Mouse (Mus musculus) neutrophil, adult 5-6 weeks (primary cell): ENCODE measurements around the gene Vmn1r171. TPM values are rescaled to one million over a fixed set of nuclear protein-coding genes. Genes with fewer than 3 reads are reported as not detected.
"Not testable (repeated sequence)": the region's sequence is repeated elsewhere in the genome, so short reads cannot be mapped to it uniquely, and the experiment has no call there.

Source experiments
- ATAC-seq: fragments of 151-379, 151-347 bp; 2 replicates; pipeline ENCODE4 v1.8.0; 2017; ENCODE audit warnings: mild to moderate bottlenecking, moderate TSS enrichment; ENCODE audit not compliant: insufficient number of reproducible peaks, poor library complexity, low FRiP score, severe bottlenecking; ENCODE audit errors: extremely low read depth
- total RNA-seq: library from RNA; stranded (forward); fragments of 200-1000 nt; gene quantifications from 2 replicates; pipeline ENCODE4 v1.2.3, GENCODE M21; 2017

Vmn1r171 gene
- total RNA-seq = 0.12 TPM in 1 of 2 replicates, not detected in the other

DNA sequence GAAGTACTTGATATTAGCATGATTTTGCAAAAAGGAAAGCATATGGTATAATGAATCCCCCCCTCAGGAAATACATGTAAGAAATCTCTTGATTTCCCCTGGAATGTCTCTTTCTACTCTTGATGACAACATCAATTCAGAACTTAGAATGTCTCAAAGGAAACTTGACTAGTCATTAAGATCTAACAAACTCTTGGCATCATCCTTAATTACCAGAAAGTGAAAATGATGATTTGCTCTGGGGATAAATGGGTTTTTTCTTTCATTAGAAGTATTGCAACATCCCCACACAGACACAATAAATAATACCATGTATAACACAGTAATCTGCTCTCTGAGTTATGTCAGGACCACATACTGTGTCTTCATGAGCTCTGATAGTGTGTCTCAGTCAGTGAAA, at the start of gene Vmn1r171:
Gene Vmn1r171 (plus strand): TSS at position 301 of the 400 bp plus-strand sequence.
- no peak for ATAC-seq

DNA sequence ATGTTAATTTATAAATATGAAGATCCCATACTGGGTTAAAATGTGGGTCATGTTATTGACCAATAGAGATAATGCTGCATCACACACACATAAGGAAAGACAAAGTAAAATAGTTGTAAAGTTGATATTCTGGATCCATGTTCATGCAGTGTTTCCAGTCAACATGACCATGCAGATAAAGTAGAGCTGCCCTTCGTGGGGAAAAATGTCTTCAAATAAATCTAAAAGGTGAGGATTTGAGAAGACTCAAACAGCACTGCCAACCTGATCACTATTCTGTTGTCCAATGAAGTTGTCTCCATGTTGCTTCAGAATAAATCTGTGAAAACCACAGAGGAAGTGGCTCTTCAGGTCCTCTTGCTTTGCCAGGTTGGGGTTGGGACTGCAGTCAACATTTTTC, 24.6 kb upstream of the Vmn1r171 start, which contains the start of gene Vmn1r170:
Gene Vmn1r170 (plus strand): TSS at position 301 of the 400 bp plus-strand sequence.
- ATAC-seq = not testable (repeated sequence)

DNA sequence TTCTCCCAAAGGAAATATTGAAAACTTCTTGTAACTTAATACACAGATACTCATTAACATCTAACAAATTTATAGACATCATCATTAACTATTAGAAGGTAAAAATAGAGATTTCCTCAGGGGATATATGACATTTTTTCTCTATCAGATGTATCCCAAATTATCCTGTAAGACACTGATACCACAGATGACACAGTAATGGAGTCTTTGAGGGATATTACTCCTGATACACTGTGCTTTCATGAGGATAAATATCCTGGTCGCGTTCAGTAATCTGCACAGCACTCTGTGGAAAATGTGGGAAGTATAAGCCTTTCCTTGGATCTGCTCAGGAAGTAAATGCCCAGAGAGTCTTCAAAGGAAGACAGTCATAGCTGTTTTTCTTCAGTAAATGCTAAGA, 27.5 kb downstream of the Vmn1r171 start, which contains the start of gene Vmn1r172:
Gene Vmn1r172 (plus strand): TSS at position 301 of the 400 bp plus-strand sequence.
- ATAC-seq = no peak

Other genes with a start within 250 kb of the Vmn1r171 start
- gene Nlrp5, start 244.8 kb upstream of the Vmn1r171 start, total RNA-seq = 0.12 TPM in 1 of 2 replicates, not detected in the other
- gene Vmn1r167, start 123.5 kb upstream of the Vmn1r171 start, total RNA-seq = not detected in 2 replicates
- gene Vmn1r168, start 91.0 kb upstream of the Vmn1r171 start, total RNA-seq = not detected in 2 replicates
- gene Vmn1r169, start 55.2 kb upstream of the Vmn1r171 start, total RNA-seq = not detected in 2 replicates
- gene Vmn1r170, start 24.5 kb upstream of the Vmn1r171 start, total RNA-seq = not detected in 2 replicates
- gene Vmn1r172, start 27.6 kb downstream of the Vmn1r171 start, total RNA-seq = 0.12 TPM in 1 of 2 replicates, not detected in the other
- not detected in 2 replicates for gene Vmn1r173, start 70.0 kb downstream of the Vmn1r171 start, total RNA-seq
- 0.12 and 0.23 TPM in 2 replicates for gene Vmn1r174, start 121.5 kb downstream of the Vmn1r171 start, total RNA-seq
- not detected in 2 replicates for gene Vmn1r175, start 179.9 kb downstream of the Vmn1r171 start, total RNA-seq
- not detected in 2 replicates for gene Vmn1r176, start 206.7 kb downstream of the Vmn1r171 start, total RNA-seq
- gene Vmn1r177, start 235.7 kb downstream of the Vmn1r171 start, total RNA-seq = not detected in 2 replicates